Mouse (Mus musculus): ENCODE data around the gene Afap1l2.

- TF ChIP-seq CTCF (IDR thresholded peaks at IDR 0.05; ENCODE audit: control insufficient read depth, insufficient read depth, low read length) (no peak), POLR2A (IDR thresholded peaks at IDR 0.05; ENCODE audit: borderline replicate concordance, control insufficient read depth, low read depth, low read length) (no peak)
Observed at GRCm38 (mm10) chr19:56992978-56993545, 15.0 kb downstream of the Afap1l2 start.

Measured in bone marrow, adult 2 months (tissue).